Mouse (Mus musculus) embryonic facial prominence, embryonic 12.5 days (tissue): ENCODE measurements around the gene Megf11. TPM values are rescaled to one million over a fixed set of nuclear protein-coding genes. Genes with fewer than 3 reads are reported as not detected.

Source experiments
- ATAC-seq: fragments of 200-750 bp; cut with Nextera tagmentation; 2 replicates; pipeline ENCODE4 v1.8.0; 2017; ENCODE audit not compliant: insufficient number of reproducible peaks, insufficient read depth, low FRiP score, low TSS enrichment
- H3K27ac ChIP-seq: fragments of 300-500 bp; sonication (generic); 2 replicates; pipeline ENCODE4 v1.5.1; 2016; ENCODE audit warnings: mild to moderate bottlenecking
- H3K27me3 ChIP-seq: fragments of 300-500 bp; sonication (generic); 2 replicates; pipeline ENCODE4 v1.6.1; 2016; ENCODE audit warnings: mild to moderate bottlenecking, moderate library complexity
- H3K36me3 ChIP-seq: fragments of 300-500 bp; sonication (generic); 2 replicates; pipeline ENCODE4 v1.6.1; 2016; ENCODE audit warnings: mild to moderate bottlenecking
- H3K4me1 ChIP-seq: fragments of 300-500 bp; sonication (generic); 2 replicates; pipeline ENCODE4 v1.6.1; 2016
- H3K4me2 ChIP-seq: fragments of 300-500 bp; sonication (generic); replicated peaks from 2 replicates; pipeline ENCODE4 v1.6.1; 2016; ENCODE audit warnings: mild to moderate bottlenecking, moderate library complexity
- H3K4me3 ChIP-seq: fragments of 300-500 bp; sonication (generic); 2 replicates; pipeline ENCODE4 v1.5.1; 2016; ENCODE audit warnings: mild to moderate bottlenecking
- H3K9ac ChIP-seq: fragments of 300-500 bp; sonication (generic); 2 replicates; pipeline ENCODE4 v1.6.1; 2016; ENCODE audit warnings: mild to moderate bottlenecking, moderate library complexity
- H3K9me3 ChIP-seq: fragments of 300-500 bp; sonication (generic); 2 replicates; pipeline ENCODE4 v1.6.1; 2016; ENCODE audit warnings: mild to moderate bottlenecking, moderate library complexity
- WGBS: fragments of 180-500 bp; shearing (Covaris S2); methylation state at CpG from one replicate; pipeline ENCODE4 v1.1.7; 2016; 5-methylcytosine and 5-hydroxymethylcytosine counted together
- polyA plus RNA-seq: library from polyadenylated mRNA; unstranded; fragments of >200 nt; fragmentation: Nextera tagmentation; extraction: Ambion mirVana; gene quantifications from 2 replicates; pipeline ENCODE4 v1.2.1, GENCODE M21; 2016

Megf11 gene
- polyA plus RNA-seq, 1 experiment from 2014 or later: 1.2 TPM

DNA sequence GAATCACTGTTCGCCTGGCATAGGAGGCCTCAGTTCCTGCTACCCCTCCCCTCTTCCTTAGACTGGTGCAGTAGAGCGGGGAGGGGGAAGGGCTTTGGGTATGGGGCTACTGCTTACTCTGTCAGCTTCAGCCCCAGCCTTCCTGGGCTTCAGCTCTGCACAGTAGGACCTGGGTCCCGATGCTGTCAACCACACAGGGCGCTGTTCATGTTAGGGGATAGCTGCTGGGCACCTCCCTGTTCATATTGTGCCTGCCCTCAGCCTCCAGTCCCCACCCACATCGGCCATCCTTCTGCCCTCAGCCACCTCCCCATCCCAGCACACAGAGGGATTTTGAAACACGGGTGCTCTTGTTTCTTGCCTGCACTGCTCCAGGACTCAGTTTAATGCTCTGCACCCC is 61.6 kb downstream of the Megf11 start:
- H3K27ac ChIP-seq: 0 out of 2 replicates have a peak overlapping the region, but pooled peaks have one; percentile 30
- 0 out of 2 replicates have a peak, but pooled peaks have one; percentile 44 for ATAC-seq
- H3K27me3 ChIP-seq: no peaks in the 10 kb centered on the region
- 25% methylated on average over 6 of the region's 6 CpGs for WGBS
- no peaks in the 10 kb centered on the region for H3K9me3 ChIP-seq
- H3K9ac ChIP-seq: no peak overlapping the region
- H3K4me1 ChIP-seq: peaks cover 14% of the 10 kb centered on the region
- H3K4me3 ChIP-seq: no peak overlapping the region
- H3K36me3 ChIP-seq: no peaks in the 10 kb centered on the region
- no peak overlapping the region for H3K4me2 ChIP-seq

GRCm38 (mm10) chr9:64447522-64447921 is 62.1 kb downstream of the Megf11 start:
- Histone ChIP-seq H3K36me3 (no peaks in the 10 kb centered on the region), H3K4me2 (no peak overlapping the region), H3K27ac (peak overlapping the region; percentile 67; the same call in 1 of the 2 replicates), H3K9me3 (no peaks in the 10 kb centered on the region), H3K9ac (no peak overlapping the region), H3K4me3 (no peak overlapping the region), H3K27me3 (no peaks in the 10 kb centered on the region), H3K4me1 (peaks cover 14% of the 10 kb centered on the region)
- 34% methylated on average over 6 of the region's 6 CpGs for WGBS
- ATAC-seq: no peak

DNA sequence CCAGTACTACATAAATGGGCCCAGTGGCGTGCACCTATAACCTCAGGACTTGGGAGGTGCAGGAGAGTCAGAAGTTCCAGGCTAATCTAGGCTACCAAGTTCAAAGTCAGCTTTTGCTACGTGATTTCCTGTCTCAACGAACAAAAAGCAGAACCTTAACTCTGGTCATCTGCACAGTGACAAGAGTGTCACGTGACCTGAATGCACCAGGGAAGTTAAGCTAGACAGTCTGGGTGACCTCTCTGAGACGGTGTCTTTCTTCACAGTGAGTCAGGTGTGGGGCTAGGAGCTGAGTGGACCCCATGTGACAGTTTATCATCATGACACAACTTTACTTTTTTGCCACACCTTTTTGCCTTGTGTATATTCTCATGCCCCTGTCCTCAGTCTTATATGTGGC is 67.3 kb downstream of the Megf11 start:
- no peak overlapping the region for H3K4me2 ChIP-seq
- H3K9me3 ChIP-seq: no peaks in the 10 kb centered on the region
- WGBS: 63% methylated on average over 5 of the region's 5 CpGs
- no peak overlapping the region for H3K4me3 ChIP-seq
- no peak for ATAC-seq
- H3K27me3 ChIP-seq: no peaks in the 10 kb centered on the region; the same call in 1 of the 2 replicates
- no peak overlapping the region for H3K9ac ChIP-seq
- no peak overlapping the region for H3K27ac ChIP-seq
- no peaks in the 10 kb centered on the region for H3K36me3 ChIP-seq
- peaks cover 23% of the 10 kb centered on the region for H3K4me1 ChIP-seq

DNA sequence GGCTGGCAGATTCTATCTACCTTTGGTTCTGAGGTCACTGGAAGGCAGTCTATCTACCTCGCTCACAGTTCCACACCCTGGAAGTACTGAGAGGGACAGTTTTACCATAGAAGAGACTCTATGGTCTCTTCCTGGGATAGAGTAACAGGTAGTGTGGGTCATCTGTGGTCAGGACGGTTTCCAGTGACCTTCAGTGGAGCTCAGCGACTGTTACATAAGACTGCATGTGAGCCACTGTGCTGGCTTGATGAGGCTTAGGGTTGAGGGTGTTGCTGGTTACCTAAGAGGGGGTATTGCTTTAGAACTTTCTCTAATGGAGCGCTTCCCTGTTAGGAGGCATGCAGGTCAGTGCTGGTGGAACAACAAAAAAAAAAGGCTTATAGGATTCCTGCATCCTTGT is 68.8 kb downstream of the Megf11 start:
- Histone ChIP-seq H3K4me2 (no peak overlapping the region), H3K36me3 (no peaks in the 10 kb centered on the region), H3K9ac (no peak overlapping the region), H3K27me3 (no peaks in the 10 kb centered on the region; the same call in 1 of the 2 replicates), H3K9me3 (no peaks in the 10 kb centered on the region), H3K4me3 (no peak overlapping the region), H3K27ac (no peak overlapping the region), H3K4me1 (peaks cover 34% of the 10 kb centered on the region)
- ATAC-seq: no peak
- WGBS: 83% methylated on average over 4 of the region's 4 CpGs

DNA sequence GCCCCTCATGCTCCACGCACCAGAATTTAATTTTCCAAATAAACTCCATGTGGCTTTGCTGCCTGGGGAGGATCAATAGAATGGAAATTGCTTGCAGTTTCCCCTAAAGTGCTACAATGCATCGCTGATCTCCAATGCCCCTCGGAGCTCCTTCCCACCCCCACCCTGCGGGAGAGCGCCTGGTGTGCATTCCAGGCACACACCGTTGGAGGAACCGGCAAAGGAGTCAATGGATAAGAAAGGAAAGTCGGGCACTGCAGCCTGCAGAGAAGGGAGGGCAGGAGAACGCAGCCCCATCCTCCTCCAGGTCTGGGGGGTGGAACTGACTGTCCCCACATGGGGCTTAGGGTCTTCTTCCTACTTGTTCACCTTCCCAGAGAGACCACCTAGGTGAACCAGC is 70.5 kb downstream of the Megf11 start:
- Histone ChIP-seq H3K27ac (peak overlapping the region; percentile 30; the same call in 1 of the 2 replicates), H3K9ac (no peak overlapping the region), H3K36me3 (no peaks in the 10 kb centered on the region), H3K4me3 (no peak overlapping the region), H3K4me1 (peaks cover 35% of the 10 kb centered on the region), H3K9me3 (no peaks in the 10 kb centered on the region), H3K27me3 (no peaks in the 10 kb centered on the region; the same call in 1 of the 2 replicates), H3K4me2 (peak overlapping the region; percentile 37)
- ATAC-seq: no peak
- under 1% methylated on average over 9 of the region's 9 CpGs for WGBS

GRCm38 (mm10) chr9:64457596-64457995 is 72.2 kb downstream of the Megf11 start:
- no peak overlapping the region for H3K27ac ChIP-seq
- no peak for ATAC-seq
- H3K4me3 ChIP-seq: no peak overlapping the region
- H3K9ac ChIP-seq: no peak overlapping the region
- H3K4me2 ChIP-seq: no peak overlapping the region
- H3K9me3 ChIP-seq: no peaks in the 10 kb centered on the region
- WGBS: 30% methylated on average over 7 of the region's 7 CpGs
- H3K27me3 ChIP-seq: no peaks in the 10 kb centered on the region; the same call in 1 of the 2 replicates
- H3K4me1 ChIP-seq: peaks cover 35% of the 10 kb centered on the region
- no peaks in the 10 kb centered on the region for H3K36me3 ChIP-seq

- H3K4me3 ChIP-seq: no peak overlapping the region
- no peak for ATAC-seq
- H3K9ac ChIP-seq: no peak overlapping the region
- H3K27ac ChIP-seq: no peak overlapping the region
- no peak overlapping the region for H3K4me2 ChIP-seq
- H3K9me3 ChIP-seq: no peaks in the 10 kb centered on the region
- peaks cover 23% of the 10 kb centered on the region for H3K4me1 ChIP-seq
- H3K27me3 ChIP-seq: no peaks in the 10 kb centered on the region; the same call in 1 of the 2 replicates
- 80% methylated on average over 16 of the region's 16 CpGs for WGBS
- no peaks in the 10 kb centered on the region for H3K36me3 ChIP-seq
Observed at GRCm38 (mm10) chr9:64461568-64462308, 76.3 kb downstream of the Megf11 start.

GRCm38 (mm10) chr9:64462870-64463269 is 77.4 kb downstream of the Megf11 start:
- H3K9ac ChIP-seq: no peak overlapping the region
- H3K4me2 ChIP-seq: no peak overlapping the region
- no peak for ATAC-seq
- no peaks in the 10 kb centered on the region for H3K36me3 ChIP-seq
- no peak overlapping the region for H3K27ac ChIP-seq
- no peaks in the 10 kb centered on the region; the same call in 1 of the 2 replicates for H3K27me3 ChIP-seq
- peaks cover 14% of the 10 kb centered on the region; the same call in 1 of the 2 replicates for H3K4me1 ChIP-seq
- H3K9me3 ChIP-seq: no peaks in the 10 kb centered on the region
- H3K4me3 ChIP-seq: no peak overlapping the region

- WGBS: 64% methylated on average over 8 of the region's 8 CpGs
- H3K4me3 ChIP-seq: no peak overlapping the region
- no peak overlapping the region for H3K27ac ChIP-seq
- no peaks in the 10 kb centered on the region for H3K4me1 ChIP-seq
- H3K9me3 ChIP-seq: no peaks in the 10 kb centered on the region
- no peak overlapping the region for H3K9ac ChIP-seq
- H3K4me2 ChIP-seq: no peak overlapping the region
- no peaks in the 10 kb centered on the region; the same call in 1 of the 2 replicates for H3K27me3 ChIP-seq
- H3K36me3 ChIP-seq: no peaks in the 10 kb centered on the region
- ATAC-seq: peak; percentile 35; the same call in 1 of the 2 replicates
Observed at GRCm38 (mm10) chr9:64466090-64466489, 80.7 kb downstream of the Megf11 start.

GRCm38 (mm10) chr9:64466564-64466963 is 81.1 kb downstream of the Megf11 start:
- Histone ChIP-seq H3K9me3 (no peaks in the 10 kb centered on the region), H3K4me1 (no peaks in the 10 kb centered on the region), H3K27me3 (no peaks in the 10 kb centered on the region; the same call in 1 of the 2 replicates), H3K27ac (no peak overlapping the region), H3K4me2 (no peak overlapping the region), H3K4me3 (no peak overlapping the region), H3K9ac (no peak overlapping the region), H3K36me3 (no peaks in the 10 kb centered on the region)
- 39% methylated on average over 4 of the region's 4 CpGs for WGBS
- no peak for ATAC-seq

GRCm38 (mm10) chr9:64470806-64471205 is 85.4 kb downstream of the Megf11 start:
- H3K4me2 ChIP-seq: no peak overlapping the region
- H3K27ac ChIP-seq: no peak overlapping the region
- H3K9me3 ChIP-seq: no peaks in the 10 kb centered on the region
- 92% methylated on average over 1 of the region's 1 CpGs for whole genome bisulfite sequencing
- H3K36me3 ChIP-seq: no peaks in the 10 kb centered on the region
- no peak for ATAC-seq
- H3K27me3 ChIP-seq: peaks cover 7% of the 10 kb centered on the region
- no peak overlapping the region for H3K9ac ChIP-seq
- H3K4me1 ChIP-seq: 0 out of 2 replicates have a peak, but pooled peaks cover 5% of the 10 kb centered on the region
- no peak overlapping the region for H3K4me3 ChIP-seq

- Histone ChIP-seq H3K9ac (no peak overlapping the region), H3K4me3 (no peak overlapping the region), H3K4me2 (no peak overlapping the region), H3K9me3 (no peaks in the 10 kb centered on the region), H3K27ac (no peak overlapping the region), H3K27me3 (peaks cover 7% of the 10 kb centered on the region; the same call in 1 of the 2 replicates), H3K36me3 (no peaks in the 10 kb centered on the region), H3K4me1 (0 out of 2 replicates have a peak, but pooled peaks cover 5% of the 10 kb centered on the region)
- 78% methylated on average over 3 of the region's 3 CpGs for WGBS
- no peak for ATAC-seq
Observed at GRCm38 (mm10) chr9:64471336-64471735, 85.9 kb downstream of the Megf11 start.
